ENCODE assay signal across 12 mouse cellular contexts in genomic region chr5:148383841-148384500, GRCm38 (mm10). TPM values are rescaled to one million over a fixed set of nuclear protein-coding genes. Genes with fewer than 3 reads are reported as not detected.
DNase-seq lines count a peak whose midpoint lies in the region; ATAC-seq and TF ChIP-seq lines count a peak whose summit lies in the region.
"Had no signal": no experiment of that assay in that cellular context is flagged by ENCODE, and none has a peak within 500 bp of the region (broad histone marks: within the 10 kb centered on the region; RNA-seq: fewer than 3 reads in every experiment).

No protein-coding gene starts in this region.

- 0 out of 2 replicates have a peak, but pooled peaks cover 2% of the 10 kb centered on the region for H3K9me3 ChIP-seq in heart, embryonic 12.5 days (replicated peaks)
- H3K9me3 ChIP-seq in stomach, postnatal 0 days (ENCODE audit: control insufficient read depth, low read length) = no peaks in the 10 kb centered on the region
- H3K9me3 ChIP-seq: embryonic facial prominence, embryonic 12.5 days; neural tube, embryonic 15.5 days had no signal

- ATAC-seq in heart, embryonic 12.5 days (ENCODE audit: insufficient number of reproducible peaks, low FRiP score) = peak; percentile 18; the same call in 1 of the 2 replicates
- ATAC-seq in stomach, postnatal 0 days (ENCODE audit: low FRiP score, low TSS enrichment) = peak; percentile 38
- ATAC-seq: midbrain, embryonic 16.5 days had no signal

- intact Hi-C loops in heart, postnatal 36 days (cut with DNase I) = no loop called here

- H3K27ac ChIP-seq in heart, embryonic 12.5 days (ENCODE audit: poor library complexity, severe bottlenecking) = peak overlapping the region; percentile 44; the same call in 1 of the 2 replicates
- no peak overlapping the region for H3K27ac ChIP-seq in stomach, postnatal 0 days (replicated peaks)
- H3K27ac ChIP-seq: embryonic facial prominence, embryonic 12.5 days; gastrocnemius, adult 2 months; neural tube, embryonic 15.5 days had no signal

- WGBS in heart, embryonic 12.5 days = 63% methylated on average over 14 of the region's 14 CpGs
- 52% methylated on average over 14 of the region's 14 CpGs for WGBS in lung, adult 2 months
- 56% methylated on average over 14 of the region's 14 CpGs for WGBS in stomach, postnatal 0 days

- no peak overlapping the region for H3K4me2 ChIP-seq in heart, embryonic 12.5 days
- no peak overlapping the region for H3K4me2 ChIP-seq in stomach, postnatal 0 days (replicated peaks; ENCODE audit: low read depth)
- H3K4me2 ChIP-seq: embryonic facial prominence, embryonic 12.5 days; neural tube, embryonic 15.5 days had no signal

- no peak for TF ChIP-seq CTCF in lung, adult 2 months (IDR thresholded peaks at IDR 0.05; ENCODE audit: insufficient read depth, low read length)
- no peak for TF ChIP-seq CTCF in stomach, postnatal 0 days (IDR thresholded peaks at IDR 0.05; ENCODE audit: low read depth)

- H3K9ac ChIP-seq in heart, embryonic 12.5 days = no peak overlapping the region
- no peak overlapping the region for H3K9ac ChIP-seq in stomach, postnatal 0 days (ENCODE audit: low read length)
- H3K9ac ChIP-seq: embryonic facial prominence, embryonic 12.5 days; neural tube, embryonic 15.5 days had no signal

- no peak overlapping the region for H3K4me3 ChIP-seq in heart, embryonic 12.5 days
- no peak overlapping the region for H3K4me3 ChIP-seq in lung, adult 2 months (replicated peaks; ENCODE audit: extremely low read depth, low read depth, low read length)
- no peak overlapping the region for H3K4me3 ChIP-seq in stomach, postnatal 0 days (ENCODE audit: low read depth, low read length)
- H3K4me3 ChIP-seq: embryonic facial prominence, embryonic 12.5 days; gastrocnemius, adult 2 months; neural tube, embryonic 15.5 days had no signal

- no peak for TF ChIP-seq EP300 in stomach, postnatal 0 days (optimal IDR thresholded peaks at IDR 0.05)

- peaks cover 9% of the 10 kb centered on the region; the same call in 1 of the 2 replicates for H3K36me3 ChIP-seq in heart, embryonic 12.5 days
- no peaks in the 10 kb centered on the region for H3K36me3 ChIP-seq in stomach, postnatal 0 days (ENCODE audit: control insufficient read depth, insufficient read depth, low read length)
- H3K36me3 ChIP-seq: embryonic facial prominence, embryonic 12.5 days; neural tube, embryonic 15.5 days had no signal

- H3K4me1 ChIP-seq in heart, embryonic 12.5 days (replicated peaks) = peaks cover 47% of the 10 kb centered on the region
- H3K4me1 ChIP-seq in lung, adult 2 months (ENCODE audit: control insufficient read depth, insufficient read depth, low read length) = peaks cover 3% of the 10 kb centered on the region; the same call in 1 of the 2 replicates
- H3K4me1 ChIP-seq in stomach, postnatal 0 days (replicated peaks; ENCODE audit: control insufficient read depth, insufficient read depth) = peaks cover 4% of the 10 kb centered on the region; the same call in 1 of the 2 replicates
- H3K4me1 ChIP-seq: neural tube, embryonic 15.5 days had no signal

- DNase-seq in heart, postnatal 36 days = no peak
- DNase-seq in lung, postnatal 14 days = peak; percentile 23
- DNase-seq in lung, adult 2 months = no peak
- DNase-seq in kidney, adult 18-20 months = peak; percentile 23
- DNase-seq in stomach, postnatal 0 days (ENCODE audit: low spot score) = no peak
- DNase-seq in thymus, postnatal 10 days (ENCODE audit: low spot score in 2 of 2) = no peak
- DNase-seq: cerebellum, adult 11 months; gastrocnemius, adult 2 months had no signal

- no peak for TF ChIP-seq POLR2A in lung, adult 2 months (IDR thresholded peaks at IDR 0.05; ENCODE audit: borderline replicate concordance, extremely low read depth, low read depth, low read length)

- no peaks in the 10 kb centered on the region for H3K27me3 ChIP-seq in heart, embryonic 12.5 days (replicated peaks)
- no peaks in the 10 kb centered on the region for H3K27me3 ChIP-seq in stomach, postnatal 0 days (ENCODE audit: control insufficient read depth, insufficient read depth, low read length)
- H3K27me3 ChIP-seq: embryonic facial prominence, embryonic 12.5 days; neural tube, embryonic 15.5 days had no signal

RNA-seq across cellular contexts. Expression of gene Slc7a1, which starts 15.7 kb away (rescaled TPM):
- polyA plus RNA-seq in heart, embryonic 12.5 days (2016; fragmentation: Nextera tagmentation; extraction: Ambion mirVana) = 24.0 and 24.2 TPM in 2 replicates
- 10 to 100 TPM in 1 of 2 experiments, 1 to 10 TPM in 1; 9.3 to 20.3 TPM for total RNA-seq in heart, postnatal 36 days (2021)
- polyA plus RNA-seq in lung, adult 2 months (2012; rRNA removed) = 4.9 and 5.9 TPM in 2 replicates
- polyA plus RNA-seq in stomach, postnatal 0 days (2015; fragmentation: Nextera tagmentation; extraction: Ambion mirVana) = 17.8 and 20.9 TPM in 2 replicates

Comparison
In these comparisons a context has a peak if more than half of its experiments do, and no peak if none do; other contexts are left out.
1. DNase-seq: peak in lung, postnatal 14 days (single experiment) and kidney, adult 18-20 months (single experiment); none in heart, postnatal 36 days (0 of 2), lung, adult 2 months (single experiment), stomach, postnatal 0 days (single experiment) and thymus, postnatal 10 days (0 of 2).